Mouse (Mus musculus): ENCODE results near the gene Apom. TPM values are rescaled to one million over a fixed set of nuclear protein-coding genes. Genes with fewer than 3 reads are reported as not detected.

Gene Apom
- polyA plus RNA-seq, 1 experiment from 2014 or later, result 1.4 TPM

DNA sequence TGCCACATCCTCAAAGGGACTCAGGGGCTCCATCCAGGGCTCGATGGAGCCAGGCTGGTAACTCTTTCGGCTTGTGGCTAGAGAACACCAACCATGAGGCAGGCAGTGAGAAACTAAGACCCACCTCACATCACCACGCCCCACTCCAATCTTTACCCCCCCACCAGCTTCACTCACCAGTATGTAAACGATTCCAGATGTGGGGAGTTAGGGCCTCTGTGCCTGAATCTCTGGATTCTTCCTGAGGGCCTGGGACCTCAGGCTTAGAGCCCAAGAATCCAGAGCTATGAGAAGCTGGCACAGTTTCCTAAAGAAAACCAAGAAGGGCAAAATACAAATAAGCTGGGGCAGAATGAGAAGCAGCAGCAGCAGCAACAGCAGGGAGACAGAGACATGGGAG is 22.1 kb upstream of the Apom start:
- WGBS, result 86% methylated on average over 4 of the region's 4 CpGs
- no peaks in the 10 kb centered on the region for H3K4me1 ChIP-seq (replicated peaks; ENCODE audit: control insufficient read depth, insufficient read depth, low read length)

DNA sequence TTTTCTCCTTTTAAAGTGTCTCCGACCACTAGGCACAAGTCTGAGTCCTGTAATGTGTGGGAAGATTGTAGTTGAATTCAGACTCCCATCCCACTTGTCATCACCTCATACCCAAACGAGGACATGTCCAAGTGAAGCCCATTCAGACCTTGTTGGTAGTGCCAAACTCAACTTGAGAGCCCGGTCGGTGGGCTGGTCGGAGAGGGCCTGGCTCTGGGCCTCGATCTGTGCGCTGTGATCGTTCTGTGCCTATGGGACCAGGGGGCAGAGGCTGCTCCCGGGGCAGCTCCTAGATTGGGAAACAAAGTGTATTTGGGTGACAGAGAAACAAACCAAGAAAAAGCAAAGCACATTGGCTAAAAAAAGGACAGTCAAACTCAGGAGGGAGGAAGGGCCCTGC is 21.2 kb upstream of the Apom start:
- 82% methylated on average over 9 of the region's 9 CpGs for WGBS
- no peak overlapping the region for H3K9ac ChIP-seq (ENCODE audit: low read length)
- peaks cover 89% of the 10 kb centered on the region for H3K36me3 ChIP-seq (ENCODE audit: control insufficient read depth, insufficient read depth, low read length)
- H3K27me3 ChIP-seq (ENCODE audit: control insufficient read depth, insufficient read depth, low read depth, low read length), result no peaks in the 10 kb centered on the region
- no peak overlapping the region for H3K4me2 ChIP-seq (ENCODE audit: low read depth, low read length)
- H3K4me1 ChIP-seq (replicated peaks; ENCODE audit: control insufficient read depth, insufficient read depth, low read length), result no peaks in the 10 kb centered on the region
- ATAC-seq (ENCODE audit: low read depth), result no peak
- H3K4me3 ChIP-seq (ENCODE audit: low read length), result no peak overlapping the region
- H3K9me3 ChIP-seq (ENCODE audit: control insufficient read depth, low read length), result no peaks in the 10 kb centered on the region
- no peak overlapping the region for H3K27ac ChIP-seq (ENCODE audit: low read length)

More for the DNA sequence above, 22.1 kb upstream of the Apom start:
- H3K27me3 ChIP-seq (ENCODE audit: control insufficient read depth, insufficient read depth, low read depth, low read length), result no peaks in the 10 kb centered on the region
- no peak for ATAC-seq (ENCODE audit: low read depth)
- no peak overlapping the region for H3K27ac ChIP-seq (ENCODE audit: low read length)
- no peaks in the 10 kb centered on the region for H3K9me3 ChIP-seq (ENCODE audit: control insufficient read depth, low read length)
- no peak overlapping the region for H3K9ac ChIP-seq (ENCODE audit: low read length)
- H3K4me3 ChIP-seq (ENCODE audit: low read length), result no peak overlapping the region
- H3K4me2 ChIP-seq (ENCODE audit: low read depth, low read length), result no peak overlapping the region
- peaks cover 94% of the 10 kb centered on the region for H3K36me3 ChIP-seq (ENCODE audit: control insufficient read depth, insufficient read depth, low read length)

DNA sequence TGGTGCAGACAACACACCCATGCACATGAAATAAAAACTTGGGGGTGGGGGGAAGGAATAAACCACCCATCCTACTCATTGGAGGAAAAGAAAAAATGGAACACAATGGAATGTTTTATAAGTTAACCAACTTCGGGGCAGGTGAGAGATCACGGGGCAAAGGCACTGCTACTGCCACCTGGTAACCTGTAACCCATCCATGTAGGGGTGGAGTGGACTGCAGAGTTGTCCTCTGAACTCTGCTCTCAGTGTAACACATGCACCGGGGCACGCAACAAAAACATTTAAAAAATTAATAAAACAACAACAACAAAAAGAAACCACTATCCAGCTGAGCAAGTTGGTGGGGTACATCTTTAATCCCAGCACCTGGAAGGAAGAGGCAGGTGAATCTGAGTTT is 20.3 kb upstream of the Apom start:
- ATAC-seq (ENCODE audit: low read depth), result no peak
- Histone ChIP-seq H3K9me3 (ENCODE audit: control insufficient read depth, low read length) (no peaks in the 10 kb centered on the region), H3K27ac (ENCODE audit: low read length) (no peak overlapping the region), H3K4me1 (replicated peaks; ENCODE audit: control insufficient read depth, insufficient read depth, low read length) (no peaks in the 10 kb centered on the region), H3K4me2 (ENCODE audit: low read depth, low read length) (no peak overlapping the region), H3K36me3 (ENCODE audit: control insufficient read depth, insufficient read depth, low read length) (peaks cover 88% of the 10 kb centered on the region), H3K9ac (ENCODE audit: low read length) (no peak overlapping the region), H3K4me3 (ENCODE audit: low read length) (no peak overlapping the region), H3K27me3 (ENCODE audit: control insufficient read depth, insufficient read depth, low read depth, low read length) (no peaks in the 10 kb centered on the region)
- 91% methylated on average over 4 of the region's 4 CpGs for WGBS

DNA sequence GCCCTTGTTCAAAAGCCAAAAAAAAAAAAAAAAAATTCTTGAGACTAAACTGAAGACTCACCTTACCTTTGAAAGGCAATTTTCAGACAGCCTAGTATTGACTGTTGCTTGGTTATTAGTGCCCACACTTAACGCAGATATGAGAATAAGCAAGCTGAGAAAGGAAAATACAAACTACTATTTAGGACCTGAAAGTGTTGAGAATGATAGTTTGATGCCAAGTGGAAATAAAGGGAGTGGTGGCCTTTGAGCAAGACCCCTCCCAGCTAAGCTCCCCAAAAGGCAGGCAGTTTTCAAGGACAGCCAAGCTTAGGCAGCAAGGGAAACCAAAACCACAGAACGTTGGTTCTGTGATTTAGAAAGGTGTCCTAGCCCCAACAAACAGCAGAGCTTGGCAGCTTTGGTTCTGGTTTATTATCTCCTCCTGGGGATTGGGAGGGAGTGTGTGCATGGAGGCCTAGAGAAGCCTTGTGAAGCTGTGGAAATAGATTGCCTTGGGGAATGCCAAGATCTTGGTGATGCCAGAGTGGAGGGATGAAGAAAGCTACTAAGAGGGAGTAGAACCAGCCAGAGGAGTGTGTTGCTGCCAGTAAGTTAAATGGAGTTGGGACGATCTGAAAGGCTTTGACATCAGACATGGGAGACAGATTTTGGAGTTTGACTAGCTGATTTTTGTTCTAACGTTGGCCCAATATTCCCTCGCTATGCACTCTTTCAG is 16.2 kb upstream of the Apom start:
- no peak overlapping the region for H3K27ac ChIP-seq (ENCODE audit: low read length)

DNA sequence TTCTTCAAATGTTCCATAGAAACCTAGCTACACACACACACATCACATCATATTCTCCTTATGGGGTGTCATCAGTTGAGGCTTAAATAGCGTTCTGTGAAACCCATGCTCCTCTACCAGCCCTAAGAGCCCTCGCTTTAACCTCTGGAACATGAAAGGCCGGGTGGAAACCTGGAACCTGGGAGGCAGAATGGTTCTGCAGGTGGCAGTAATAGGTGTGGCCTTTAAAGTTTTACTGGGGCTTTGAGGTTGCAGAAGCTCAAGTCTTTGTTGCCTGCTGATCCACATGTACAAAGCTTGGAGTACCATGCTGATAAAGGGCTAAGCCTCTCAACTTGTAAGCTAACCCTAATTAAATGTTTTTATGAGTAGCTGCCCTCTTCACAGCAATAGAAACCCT is 15.5 kb upstream of the Apom start:
- no peaks in the 10 kb centered on the region for H3K4me1 ChIP-seq (replicated peaks; ENCODE audit: control insufficient read depth, insufficient read depth, low read length)
- ATAC-seq (ENCODE audit: low read depth), result no peak
- WGBS, result 54% methylated on average over 3 of the region's 3 CpGs

More for the DNA sequence above, 16.2 kb upstream of the Apom start:
- Histone ChIP-seq H3K36me3 (ENCODE audit: control insufficient read depth, insufficient read depth, low read length) (peaks cover 85% of the 10 kb centered on the region), H3K9ac (ENCODE audit: low read length) (no peak overlapping the region), H3K27me3 (ENCODE audit: control insufficient read depth, insufficient read depth, low read depth, low read length) (no peaks in the 10 kb centered on the region), H3K9me3 (ENCODE audit: control insufficient read depth, low read length) (no peaks in the 10 kb centered on the region), H3K4me2 (ENCODE audit: low read depth, low read length) (no peak overlapping the region), H3K4me3 (ENCODE audit: low read length) (no peak overlapping the region), H3K4me1 (replicated peaks; ENCODE audit: control insufficient read depth, insufficient read depth, low read length) (no peaks in the 10 kb centered on the region)
- 63% methylated on average over 5 of the region's 5 CpGs for WGBS
- no peak for ATAC-seq (ENCODE audit: low read depth)

DNA sequence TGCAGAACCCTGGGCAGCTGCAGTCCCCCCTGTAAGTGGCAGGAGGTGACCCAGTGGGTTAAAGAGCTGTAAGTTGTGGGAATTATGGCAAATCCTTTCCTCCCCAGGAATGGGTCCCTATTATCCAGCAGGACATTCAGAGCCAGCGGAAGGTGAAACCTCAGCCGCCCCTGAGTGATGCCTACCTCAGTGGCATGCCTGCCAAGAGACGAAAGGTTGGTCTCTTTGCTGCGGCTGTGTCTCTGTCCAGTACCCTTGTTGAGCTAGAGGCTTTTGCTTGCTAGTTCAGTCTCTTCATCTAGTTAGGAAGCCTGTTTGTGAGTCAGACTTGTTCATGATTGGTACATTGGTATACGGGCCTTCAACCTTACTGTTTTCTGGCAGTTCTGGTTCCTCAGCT is 14.3 kb upstream of the Apom start:
- no peak overlapping the region for H3K27ac ChIP-seq (ENCODE audit: low read length)
- H3K4me2 ChIP-seq (ENCODE audit: low read depth, low read length), result no peak overlapping the region
- H3K27me3 ChIP-seq (ENCODE audit: control insufficient read depth, insufficient read depth, low read depth, low read length), result no peaks in the 10 kb centered on the region
- ATAC-seq (ENCODE audit: low read depth), result no peak
- H3K9ac ChIP-seq (ENCODE audit: low read length), result no peak overlapping the region
- WGBS, result 84% methylated on average over 5 of the region's 5 CpGs
- H3K9me3 ChIP-seq (ENCODE audit: control insufficient read depth, low read length), result no peaks in the 10 kb centered on the region
- peaks cover 86% of the 10 kb centered on the region for H3K36me3 ChIP-seq (ENCODE audit: control insufficient read depth, insufficient read depth, low read length)
- H3K4me3 ChIP-seq (ENCODE audit: low read length), result no peak overlapping the region
- H3K4me1 ChIP-seq (replicated peaks; ENCODE audit: control insufficient read depth, insufficient read depth, low read length), result no peaks in the 10 kb centered on the region

More for the DNA sequence above, 15.5 kb upstream of the Apom start:
- Histone ChIP-seq H3K27me3 (ENCODE audit: control insufficient read depth, insufficient read depth, low read depth, low read length) (no peaks in the 10 kb centered on the region), H3K4me2 (ENCODE audit: low read depth, low read length) (no peak overlapping the region), H3K27ac (ENCODE audit: low read length) (no peak overlapping the region), H3K4me3 (ENCODE audit: low read length) (no peak overlapping the region), H3K9me3 (ENCODE audit: control insufficient read depth, low read length) (no peaks in the 10 kb centered on the region), H3K9ac (ENCODE audit: low read length) (no peak overlapping the region), H3K36me3 (ENCODE audit: control insufficient read depth, insufficient read depth, low read length) (peaks cover 85% of the 10 kb centered on the region)

DNA sequence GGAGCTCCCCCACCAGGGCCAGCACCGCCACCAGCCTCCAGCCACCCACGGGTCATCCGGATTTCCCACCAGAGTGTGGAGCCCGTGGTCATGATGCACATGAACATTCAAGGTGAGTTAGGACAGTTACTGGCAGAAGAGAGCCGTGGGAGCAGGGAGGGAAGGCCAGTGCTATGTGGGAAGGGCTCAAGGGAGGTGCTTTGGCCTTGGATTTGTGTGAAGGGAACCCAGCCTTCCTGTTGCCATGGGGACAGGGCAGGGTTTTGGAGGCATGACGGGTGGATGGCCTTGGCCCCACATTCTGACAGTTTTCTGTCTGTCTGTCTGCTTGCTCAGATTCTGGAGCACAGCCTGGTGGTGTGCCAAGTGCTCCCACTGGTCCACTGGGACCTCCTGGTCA is 10.1 kb upstream of the Apom start:
- Histone ChIP-seq H3K4me2 (ENCODE audit: low read depth, low read length) (no peak overlapping the region), H3K36me3 (ENCODE audit: control insufficient read depth, insufficient read depth, low read length) (peaks cover 77% of the 10 kb centered on the region), H3K4me1 (replicated peaks; ENCODE audit: control insufficient read depth, insufficient read depth, low read length) (peaks cover 3% of the 10 kb centered on the region), H3K9me3 (ENCODE audit: control insufficient read depth, low read length) (no peaks in the 10 kb centered on the region), H3K4me3 (ENCODE audit: low read length) (no peak overlapping the region), H3K27ac (ENCODE audit: low read length) (no peak overlapping the region), H3K27me3 (ENCODE audit: control insufficient read depth, insufficient read depth, low read depth, low read length) (no peaks in the 10 kb centered on the region), H3K9ac (ENCODE audit: low read length) (no peak overlapping the region)
- no peak for ATAC-seq (ENCODE audit: low read depth)
- WGBS, result 86% methylated on average over 6 of the region's 6 CpGs

DNA sequence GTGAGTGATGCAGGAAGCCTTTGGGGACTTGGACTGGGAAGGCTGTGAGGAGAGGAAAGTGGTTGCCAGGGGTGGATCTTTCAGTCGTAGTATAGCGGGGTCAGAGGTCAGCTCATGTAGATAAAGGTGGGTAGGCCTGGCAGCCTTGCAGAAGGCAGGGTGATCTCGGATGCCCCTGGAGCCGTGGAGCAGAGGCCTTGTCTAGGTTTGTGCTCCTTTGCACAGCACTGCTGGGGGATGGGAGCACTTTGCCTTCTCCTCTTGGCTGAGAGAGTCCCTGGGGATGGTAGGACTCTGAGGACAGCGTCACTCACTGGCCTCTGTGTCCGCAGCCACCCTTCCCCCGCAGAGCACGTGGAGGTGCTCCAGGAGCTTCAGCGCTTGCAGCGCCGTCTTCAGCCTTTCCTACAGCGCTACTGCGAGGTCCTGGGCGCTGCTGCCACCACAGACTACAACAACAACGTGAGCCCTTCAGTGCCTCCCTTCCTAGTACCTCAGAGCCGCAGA is 8.7 kb upstream of the Apom start:
- H3K9me3 ChIP-seq (ENCODE audit: control insufficient read depth, low read length), result no peaks in the 10 kb centered on the region
- WGBS, result 73% methylated on average over 16 of the region's 16 CpGs

DNA sequence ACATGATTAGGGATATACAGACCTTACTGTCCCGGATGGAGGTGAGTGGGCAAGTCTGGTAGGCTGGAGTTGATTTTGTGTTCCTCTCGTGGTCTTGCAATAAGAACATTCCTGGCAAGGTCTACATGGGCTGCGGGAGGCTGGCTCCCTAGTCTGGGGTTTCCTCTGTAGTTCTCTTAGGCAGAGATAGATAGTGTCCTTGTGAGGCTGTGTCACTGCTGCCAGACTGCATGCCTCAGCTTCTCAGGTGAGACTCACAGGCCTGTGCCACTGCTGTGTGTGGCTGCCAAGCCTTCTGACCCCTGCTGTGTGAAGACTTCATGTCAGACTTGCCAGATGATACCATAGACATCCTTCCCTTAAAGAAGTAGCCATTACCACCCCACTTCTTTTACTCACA is 7.4 kb upstream of the Apom start:
- Histone ChIP-seq H3K27me3 (ENCODE audit: control insufficient read depth, insufficient read depth, low read depth, low read length) (no peaks in the 10 kb centered on the region), H3K4me3 (ENCODE audit: low read length) (no peak overlapping the region), H3K9me3 (ENCODE audit: control insufficient read depth, low read length) (no peaks in the 10 kb centered on the region), H3K4me2 (ENCODE audit: low read depth, low read length) (no peak overlapping the region), H3K4me1 (replicated peaks; ENCODE audit: control insufficient read depth, insufficient read depth, low read length) (peaks cover 12% of the 10 kb centered on the region), H3K27ac (ENCODE audit: low read length) (no peak overlapping the region), H3K36me3 (ENCODE audit: control insufficient read depth, insufficient read depth, low read length) (peaks cover 52% of the 10 kb centered on the region), H3K9ac (ENCODE audit: low read length) (no peak overlapping the region)
- ATAC-seq (ENCODE audit: low read depth), result no peak
- WGBS, result 89% methylated on average over 3 of the region's 3 CpGs

More for the DNA sequence above, 8.7 kb upstream of the Apom start:
- Histone ChIP-seq H3K27ac (ENCODE audit: low read length) (no peak overlapping the region), H3K36me3 (ENCODE audit: control insufficient read depth, insufficient read depth, low read length) (peaks cover 63% of the 10 kb centered on the region), H3K27me3 (ENCODE audit: control insufficient read depth, insufficient read depth, low read depth, low read length) (no peaks in the 10 kb centered on the region), H3K4me1 (replicated peaks; ENCODE audit: control insufficient read depth, insufficient read depth, low read length) (peaks cover 12% of the 10 kb centered on the region), H3K9ac (ENCODE audit: low read length) (no peak overlapping the region), H3K4me3 (ENCODE audit: low read length) (no peak overlapping the region), H3K4me2 (ENCODE audit: low read depth, low read length) (no peak overlapping the region)
- ATAC-seq (ENCODE audit: low read depth), result no peak

Measured in lung, embryonic 16.5 days (tissue).